Mouse (Mus musculus) heart, postnatal 0 days (tissue): ENCODE measurements at regions not wholly inside any gene's neighbourhood (a gene's known extent, or its start where the extent isn't known, plus 50 kb on each side); places are given as distances from the start of the nearest gene placed in this dataset.

Experiments used
- CTCF ChIP-seq: IDR thresholded peaks from 2 replicates; pipeline ENCODE4 v1.5.1; 2016; ENCODE audit warnings: antibody characterized with exemption, control low read depth, low read depth
- EP300 ChIP-seq: IDR thresholded peaks from 2 replicates; pipeline ENCODE4 v1.6.1; 2016; ENCODE audit warnings: antibody characterized with exemption, low read depth

DNA sequence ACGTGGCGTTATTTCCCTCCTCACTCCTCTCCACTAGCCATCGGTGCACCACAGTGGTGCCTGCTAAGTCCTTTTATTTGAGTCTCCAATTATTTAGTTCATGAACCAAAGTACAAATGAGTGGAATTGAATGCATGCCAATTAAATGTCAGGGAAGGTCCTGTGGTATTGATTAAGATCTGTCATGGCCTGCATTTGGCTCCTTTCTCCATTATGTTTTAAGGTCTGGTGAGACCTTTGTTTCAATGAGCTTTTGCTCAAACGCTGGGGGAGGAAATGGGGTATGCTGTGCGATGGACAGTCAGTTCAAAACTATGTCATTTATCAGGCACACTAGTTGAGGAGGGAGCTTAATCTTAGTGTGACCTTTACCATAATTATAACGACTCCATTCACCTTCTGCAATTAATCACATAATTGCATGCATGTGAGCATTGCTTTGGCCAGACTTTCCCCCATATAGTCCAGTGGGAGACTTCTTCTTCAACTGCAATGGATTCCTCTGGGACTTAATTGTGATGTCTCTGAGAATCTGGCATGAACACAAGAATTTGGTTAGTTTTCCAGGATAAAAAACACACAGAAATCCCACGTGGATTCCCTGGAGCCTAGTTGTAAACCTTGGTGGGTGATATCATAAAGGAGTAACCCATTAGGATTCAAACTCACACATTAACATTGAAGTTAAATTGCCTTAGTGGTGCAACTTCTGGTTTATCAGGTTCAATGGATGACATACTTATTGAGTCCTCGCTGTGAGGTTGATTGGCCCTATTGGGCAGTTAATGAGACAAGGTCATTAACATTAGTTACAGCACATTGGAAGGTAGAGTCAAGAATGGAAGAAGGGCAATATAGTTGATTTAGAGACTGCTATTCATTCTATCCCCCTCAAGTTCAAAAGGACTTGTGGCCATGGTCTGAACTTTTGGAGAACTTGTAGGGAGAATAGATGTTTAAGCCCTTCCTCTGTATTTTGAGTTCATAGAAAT is 130.7 kb upstream of the Tars start:
- TF ChIP-seq CTCF, result no peak
- no peak for TF ChIP-seq EP300
